Mouse (Mus musculus) midbrain, postnatal 0 days (tissue): ENCODE measurements around the gene Ccdc89. TPM values are rescaled to one million over a fixed set of nuclear protein-coding genes. Genes with fewer than 3 reads are reported as not detected.

Source experiments
- ATAC-seq: fragments of 200-750 bp; cut with Nextera tagmentation; 2 replicates; pipeline ENCODE4 v1.8.0; 2017; ENCODE audit warnings: moderate number of reproducible peaks, mild to moderate bottlenecking, moderate TSS enrichment, moderate library complexity; ENCODE audit not compliant: low FRiP score
- DNase-seq: peaks from one replicate; pipeline ENCODE4 v3.0.0-alpha.2; 2015; ENCODE audit warnings: low spot score
- H3K27ac ChIP-seq: fragments of 300-500 bp; sonication (generic); 2 replicates; pipeline ENCODE4 v1.5.1; 2014; ENCODE audit warnings: low read depth, mild to moderate bottlenecking, low read length, mixed read lengths
- H3K27me3 ChIP-seq: fragments of 300-500 bp; sonication (generic); 2 replicates; pipeline ENCODE4 v1.6.1; 2014; ENCODE audit warnings: low read length, control low read depth, mixed read lengths; ENCODE audit not compliant: insufficient read depth
- H3K36me3 ChIP-seq: fragments of 300-500 bp; sonication (generic); 2 replicates; pipeline ENCODE4 v1.6.1; 2014; ENCODE audit warnings: low read length, control low read depth, mixed read lengths; ENCODE audit not compliant: insufficient read depth
- H3K4me1 ChIP-seq: fragments of 300-500 bp; sonication (generic); 2 replicates; pipeline ENCODE4 v1.6.1; 2014; ENCODE audit warnings: mild to moderate bottlenecking, control low read depth, antibody characterized with exemption, low read length, mixed read lengths; ENCODE audit not compliant: insufficient read depth
- H3K4me2 ChIP-seq: fragments of 300-500 bp; sonication (generic); 2 replicates; pipeline ENCODE4 v1.6.1; 2014; ENCODE audit warnings: low read depth, mild to moderate bottlenecking, low read length, mixed read lengths; ENCODE audit not compliant: poor library complexity, severe bottlenecking
- H3K4me3 ChIP-seq: fragments of 300-500 bp; sonication (generic); 2 replicates; pipeline ENCODE4 v1.5.1; 2014; ENCODE audit warnings: low read depth, mild to moderate bottlenecking, low read length, moderate library complexity
- H3K9ac ChIP-seq: fragments of 300-500 bp; sonication (generic); replicated peaks from 2 replicates; pipeline ENCODE4 v1.6.1; 2014; ENCODE audit warnings: mild to moderate bottlenecking, low read length, moderate library complexity, mixed read lengths; ENCODE audit not compliant: poor library complexity, severe bottlenecking
- H3K9me3 ChIP-seq: fragments of 300-500 bp; sonication (generic); 2 replicates; pipeline ENCODE4 v1.6.1; 2016; ENCODE audit warnings: low read length, control low read depth
- CTCF ChIP-seq: IDR thresholded peaks from 2 replicates; pipeline ENCODE4 v1.5.1; 2016; ENCODE audit warnings: antibody characterized with exemption, mild to moderate bottlenecking
- WGBS: fragments of 180-500 bp; shearing (Covaris S2); extraction: QIAGEN DNeasy Blood & Tissue Kit; methylation state at CpG from one replicate; pipeline ENCODE4 v1.1.7; 2014; 5-methylcytosine and 5-hydroxymethylcytosine counted together
- polyA plus RNA-seq: library from polyadenylated mRNA; unstranded; fragments of >200 nt; fragmentation: Nextera tagmentation; extraction: Ambion mirVana; gene quantifications from 2 replicates; pipeline ENCODE4 v1.2.1, GENCODE M21; 2015
- total RNA-seq: library from RNA; depleted of rRNA; stranded (reverse); fragments of >200 nt; gene quantifications from 2 replicates; pipeline ENCODE4 v1.2.3, GENCODE M21; 2014

The Ccdc89 gene
- total and polyA plus RNA-seq, 2 experiments from 2014 or later, result 1.1 to 1.3 TPM

DNA sequence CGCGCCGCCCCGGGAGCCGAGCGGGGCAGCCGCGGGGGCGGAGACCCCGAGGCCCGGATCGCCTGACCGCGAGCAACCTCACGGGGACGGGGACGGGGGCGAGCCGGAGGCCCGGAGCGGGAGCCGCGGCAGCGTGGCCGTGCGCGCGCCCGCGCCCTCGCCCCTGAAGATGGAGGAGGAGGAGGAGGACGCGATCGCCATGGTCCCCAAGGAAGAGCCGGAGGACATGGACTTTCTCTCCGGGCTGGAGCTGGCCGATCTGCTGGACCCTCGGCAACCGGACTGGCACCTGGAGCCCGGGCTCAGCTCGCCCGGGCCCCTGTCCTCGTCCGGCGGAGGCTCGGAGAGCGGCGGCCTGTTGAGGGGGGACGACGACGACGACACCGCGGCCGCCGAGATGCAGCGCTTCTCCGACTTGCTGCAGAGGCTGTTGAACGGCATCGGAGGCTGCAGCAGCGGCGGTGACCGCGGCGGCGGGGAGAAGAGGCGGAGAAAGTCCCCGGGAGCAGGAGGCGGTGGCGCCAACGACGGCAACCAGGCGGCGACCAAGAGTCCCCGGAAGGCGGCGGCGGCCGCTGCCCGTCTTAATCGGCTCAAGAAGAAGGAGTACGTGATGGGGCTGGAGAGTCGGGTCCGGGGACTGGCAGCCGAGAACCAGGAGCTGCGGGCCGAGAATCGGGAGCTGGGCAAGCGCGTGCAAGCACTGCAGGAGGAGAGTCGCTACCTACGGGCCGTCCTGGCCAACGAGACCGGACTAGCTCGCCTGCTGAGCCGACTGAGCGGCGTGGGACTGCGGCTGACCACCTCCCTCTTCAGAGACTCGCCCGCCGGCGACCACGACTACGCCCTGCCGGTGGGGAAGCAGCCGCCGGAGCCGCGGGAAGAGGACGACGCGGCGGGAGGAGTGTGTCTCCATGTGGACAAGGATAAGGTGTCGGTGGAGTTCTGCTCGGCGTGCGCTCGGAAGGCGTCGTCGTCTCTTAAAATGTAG, 17.0 kb downstream of the Ccdc89 start:
- peak; percentile 67 for DNase-seq
- no peaks in the 10 kb centered on the region for H3K4me1 ChIP-seq
- peak overlapping the region; percentile 79 for H3K4me2 ChIP-seq
- peak; percentile 54 for TF ChIP-seq CTCF
- H3K4me3 ChIP-seq, result peak overlapping the region; percentile 99
- H3K9me3 ChIP-seq, result no peaks in the 10 kb centered on the region
- peak overlapping the region; percentile 98 for H3K27ac ChIP-seq
- H3K36me3 ChIP-seq, result no peaks in the 10 kb centered on the region
- peak; percentile 82 for ATAC-seq
- no peaks in the 10 kb centered on the region for H3K27me3 ChIP-seq
- peak overlapping the region; percentile 99 for H3K9ac ChIP-seq
- under 1% methylated on average over 93 of the region's 123 CpGs for WGBS

DNA sequence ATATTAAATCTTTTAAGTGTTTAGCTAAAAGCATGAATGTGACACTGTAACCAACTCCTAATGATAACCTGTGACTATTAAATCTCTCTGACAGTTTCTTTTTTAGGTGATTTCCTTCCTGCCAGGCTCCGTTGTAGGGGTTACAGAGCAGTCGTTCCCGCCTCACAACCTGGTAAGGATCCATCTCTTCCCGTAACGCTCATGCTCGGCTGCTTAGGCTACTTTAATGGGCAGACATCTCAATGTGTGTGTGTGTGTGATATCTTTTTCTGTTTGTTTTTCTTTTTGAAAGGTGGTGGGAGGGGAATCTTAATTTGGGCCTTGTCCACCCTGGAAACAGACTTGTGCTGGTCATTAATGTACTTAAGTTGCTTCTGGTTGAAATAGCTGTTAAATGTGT, 17.8 kb downstream of the Ccdc89 start:
- no peaks in the 10 kb centered on the region for H3K9me3 ChIP-seq
- H3K4me2 ChIP-seq, result peak overlapping the region; percentile 79
- peak overlapping the region; percentile 98; the same call in 1 of the 2 replicates for H3K27ac ChIP-seq
- H3K27me3 ChIP-seq, result no peaks in the 10 kb centered on the region
- peak overlapping the region; percentile 99 for H3K4me3 ChIP-seq
- WGBS, result 0% methylated on average over 6 of the region's 6 CpGs
- no peaks in the 10 kb centered on the region for H3K4me1 ChIP-seq
- no peak for DNase-seq
- peak overlapping the region; percentile 99 for H3K9ac ChIP-seq
- no peak for TF ChIP-seq CTCF
- no peak for ATAC-seq
- no peaks in the 10 kb centered on the region for H3K36me3 ChIP-seq

DNA sequence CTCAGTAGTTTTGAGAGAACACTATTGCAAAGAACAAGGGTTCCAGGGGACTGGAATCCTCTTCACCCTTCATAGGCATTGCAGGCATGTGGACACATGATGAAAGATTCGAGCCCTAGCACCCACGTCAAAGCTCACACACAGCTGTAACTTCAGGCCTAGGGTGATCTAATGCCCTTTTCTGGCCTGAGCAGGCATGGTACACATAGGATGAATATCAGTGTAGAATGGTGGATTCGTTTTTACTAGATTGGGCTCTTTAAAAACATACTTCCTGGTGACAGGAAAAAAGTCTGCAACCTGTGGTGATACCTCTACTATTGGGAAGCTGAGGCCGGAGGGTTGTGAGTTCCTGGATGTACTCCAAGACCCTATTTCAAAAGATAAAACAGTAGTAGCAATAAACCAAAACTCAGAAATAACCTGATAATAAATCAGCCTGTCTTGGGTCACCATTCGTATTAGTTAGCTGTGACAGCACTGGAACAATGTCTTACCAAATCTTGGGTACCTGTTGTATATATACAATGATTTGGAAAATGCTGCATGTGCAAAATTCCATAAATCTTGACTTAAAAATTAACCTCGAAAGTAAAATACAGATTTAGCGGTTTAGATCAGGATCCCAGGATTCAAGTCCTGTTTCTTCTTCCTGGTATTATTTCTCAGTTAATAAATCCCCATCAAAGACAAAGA, 29.9 kb downstream of the Ccdc89 start:
- no peak for ATAC-seq
- 40% methylated on average over 7 of the region's 7 CpGs for WGBS

DNA sequence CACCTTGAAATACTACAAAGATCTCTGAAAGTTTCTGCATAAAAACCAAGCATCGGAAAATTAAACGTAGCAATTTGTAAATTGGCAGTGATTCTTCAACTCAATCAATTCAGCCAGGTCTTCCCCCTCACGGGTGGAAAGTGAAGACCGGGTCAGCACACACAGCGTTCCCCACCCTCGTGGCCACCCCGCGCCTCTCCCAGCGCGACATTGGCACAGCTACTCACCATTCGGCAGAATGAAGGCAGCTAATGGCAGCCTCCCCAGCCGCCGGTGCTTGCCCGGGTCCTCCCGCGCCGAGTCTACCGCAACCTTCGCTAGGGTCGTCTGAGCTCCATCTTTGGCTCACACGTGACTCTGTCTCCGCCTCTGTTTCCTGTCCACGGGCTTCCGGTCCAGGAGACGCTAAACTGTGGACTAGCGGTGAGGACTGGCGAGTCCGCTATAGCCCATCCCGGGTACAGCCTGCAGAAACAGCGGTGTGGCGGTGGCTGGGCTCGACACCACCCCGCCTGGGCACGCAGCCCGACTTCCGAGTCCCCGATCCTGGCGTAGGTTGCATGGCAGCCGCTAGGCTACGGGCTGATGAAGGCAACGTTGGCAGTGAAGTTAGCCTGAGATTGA, 30.6 kb downstream of the Ccdc89 start, which contains the start of gene Tmem126a:
Gene Tmem126a, minus strand, starts transcription at position 385 of the 624 bp plus-strand sequence.
- H3K27ac ChIP-seq, result peak within 1 kb of the TSS; percentile 88
- H3K9ac ChIP-seq, result peak within 1 kb of the TSS; percentile 78
- no peaks in the 10 kb centered on the region for H3K27me3 ChIP-seq
- WGBS, result under 1% methylated on average over 41 of the region's 41 CpGs
- ATAC-seq (peak; percentile 98), DNase-seq (peak; percentile 95)
- peak; percentile 61 for TF ChIP-seq CTCF
- H3K4me1 ChIP-seq, result no peaks in the 10 kb centered on the region
- peak within 1 kb of the TSS; percentile 61 for H3K4me2 ChIP-seq
- no peaks in the 10 kb centered on the region for H3K9me3 ChIP-seq
- H3K36me3 ChIP-seq, result peaks cover 12% of the 10 kb centered on the region; the same call in 1 of the 2 replicates
- peak within 1 kb of the TSS; percentile 71 for H3K4me3 ChIP-seq

More for the DNA sequence above, 29.9 kb downstream of the Ccdc89 start:
- no peak for DNase-seq
- H3K9ac ChIP-seq, result peak overlapping the region; percentile 78
- peak overlapping the region; percentile 88; the same call in 1 of the 2 replicates for H3K27ac ChIP-seq
- H3K9me3 ChIP-seq, result no peaks in the 10 kb centered on the region
- H3K4me3 ChIP-seq, result peak overlapping the region; percentile 71
- peaks cover 16% of the 10 kb centered on the region for H3K36me3 ChIP-seq
- H3K4me1 ChIP-seq, result no peaks in the 10 kb centered on the region
- H3K4me2 ChIP-seq, result peak overlapping the region; percentile 61
- TF ChIP-seq CTCF, result no peak
- no peaks in the 10 kb centered on the region for H3K27me3 ChIP-seq

DNA sequence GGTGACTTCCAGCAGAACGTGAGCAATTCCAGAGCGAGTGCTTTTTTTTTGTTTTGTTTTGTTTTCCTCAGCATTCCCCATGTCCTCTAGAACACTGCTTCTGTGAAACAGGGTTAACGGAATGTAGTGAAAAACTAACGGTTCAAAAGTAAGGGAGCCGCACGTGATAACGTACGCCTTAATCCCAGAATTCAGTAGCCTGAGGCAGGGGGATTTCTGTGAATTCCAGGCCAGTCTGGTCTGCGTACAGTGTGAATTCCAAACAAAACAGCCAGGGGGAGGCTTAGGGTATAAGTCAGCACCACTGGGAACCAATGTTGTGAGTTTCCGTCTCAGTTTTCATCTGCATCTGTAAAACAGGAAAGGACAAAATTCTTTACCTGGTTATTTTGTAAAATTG, 31.1 kb downstream of the Ccdc89 start:
- DNase-seq (peak; percentile 69), ATAC-seq (peak; percentile 72)
- Histone ChIP-seq H3K27me3 (no peaks in the 10 kb centered on the region), H3K36me3 (peaks cover 9% of the 10 kb centered on the region; the same call in 1 of the 2 replicates), H3K4me3 (peak overlapping the region; percentile 71), H3K4me2 (peak overlapping the region; percentile 61), H3K9me3 (no peaks in the 10 kb centered on the region), H3K27ac (peak overlapping the region; percentile 88), H3K9ac (peak overlapping the region; percentile 78), H3K4me1 (no peaks in the 10 kb centered on the region)
- peak; percentile 53 for TF ChIP-seq CTCF
- 5% methylated on average over 10 of the region's 10 CpGs for WGBS
